19 mouse cellular contexts compared by ENCODE assay signal in the genomic region with DNA sequence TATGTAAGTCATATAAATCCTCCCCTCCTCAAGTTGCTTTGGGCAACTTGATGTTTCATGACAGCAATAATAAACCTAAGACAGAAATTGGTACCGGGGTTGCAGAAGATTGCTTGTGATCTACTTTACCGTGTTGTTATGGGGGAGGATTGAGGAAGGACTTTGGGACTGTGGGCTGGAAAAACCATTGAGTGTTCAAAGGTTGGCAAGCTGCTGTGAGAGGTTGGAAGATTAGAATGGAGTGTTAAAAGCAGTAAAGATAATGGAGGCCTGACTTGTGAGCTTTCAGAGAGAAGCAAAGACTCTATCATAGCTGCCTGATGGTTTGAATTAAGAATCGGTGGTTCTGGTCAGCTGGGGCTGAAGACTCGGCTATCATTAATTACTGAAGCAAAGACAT. TPM values are rescaled to one million over a fixed set of nuclear protein-coding genes. Genes with fewer than 3 reads are reported as not detected.
A peak's percentile ranks its signal among the peaks of the same experiment; 100 is the strongest.
DNase-seq lines count a peak whose midpoint lies in the region; ATAC-seq and TF ChIP-seq lines count a peak whose summit lies in the region.
"Had no signal": no experiment of that assay in that cellular context is flagged by ENCODE, and none has a peak within 500 bp of the region (broad histone marks: within the 10 kb centered on the region; RNA-seq: fewer than 3 reads in every experiment).

No protein-coding gene starts in this region.

- TF ChIP-seq CTCF in small intestine, adult 2 months (IDR thresholded peaks at IDR 0.05; ENCODE audit: extremely low read depth, insufficient read length, insufficient replicate concordance, low read depth, low read length): no peak

- H3K9ac ChIP-seq in intestine, embryonic 15.5 days: no peak overlapping the region
- H3K9ac ChIP-seq in intestine, embryonic 16.5 days (ENCODE audit: low read depth, low read length): no peak overlapping the region
- H3K9ac ChIP-seq: embryonic facial prominence, embryonic 12.5 days; forebrain, embryonic 13.5 days; forebrain, embryonic 15.5 days; forebrain, postnatal 0 days had no signal

- no peaks in the 10 kb centered on the region for H3K9me3 ChIP-seq in intestine, embryonic 15.5 days
- no peaks in the 10 kb centered on the region for H3K9me3 ChIP-seq in intestine, embryonic 16.5 days (ENCODE audit: control insufficient read depth, low read length)
- H3K9me3 ChIP-seq: embryonic facial prominence, embryonic 10.5 days; embryonic facial prominence, embryonic 12.5 days; forebrain, embryonic 13.5 days; forebrain, embryonic 15.5 days had no signal

- no peaks in the 10 kb centered on the region for H3K36me3 ChIP-seq in intestine, embryonic 15.5 days
- no peaks in the 10 kb centered on the region for H3K36me3 ChIP-seq in intestine, embryonic 16.5 days (ENCODE audit: control insufficient read depth, insufficient read depth, low read length)
- H3K36me3 ChIP-seq in small intestine, adult 2 months (ENCODE audit: control insufficient read depth, insufficient read depth, low read length): peaks cover 2% of the 10 kb centered on the region; the same call in 1 of the 2 replicates
- H3K36me3 ChIP-seq: embryonic facial prominence, embryonic 10.5 days; embryonic facial prominence, embryonic 12.5 days; forebrain, embryonic 15.5 days had no signal

- H3K4me3 ChIP-seq in intestine, embryonic 15.5 days (replicated peaks): no peak overlapping the region
- no peak overlapping the region for H3K4me3 ChIP-seq in intestine, embryonic 16.5 days (ENCODE audit: low read length)
- no peak overlapping the region for H3K4me3 ChIP-seq in small intestine, adult 2 months (ENCODE audit: low read depth, low read length)
- H3K4me3 ChIP-seq: embryonic facial prominence, embryonic 10.5 days; embryonic facial prominence, embryonic 12.5 days; forebrain, embryonic 13.5 days; forebrain, embryonic 15.5 days had no signal

- no peak for DNase-seq in thymus, adult 18-20 months
- no peak for DNase-seq in cerebellum, adult 8-10 months
- DNase-seq: adrenal gland, adult 2 months; adrenal gland, postnatal 10 days; adrenal gland, postnatal 25 days; cerebellum, adult 11 months; cerebellum, adult 18-20 months; cerebellum, adult 9-10 months; cerebellum, postnatal 10 days; cerebellum, postnatal 25 days; forebrain, postnatal 0 days had no signal

- H3K4me1 ChIP-seq in intestine, embryonic 15.5 days (replicated peaks): no peaks in the 10 kb centered on the region; the same call in 1 of the 2 replicates
- H3K4me1 ChIP-seq in intestine, embryonic 16.5 days (ENCODE audit: control insufficient read depth, insufficient read depth, low read length): peaks cover 7% of the 10 kb centered on the region; the same call in 1 of the 2 replicates
- peaks cover 22% of the 10 kb centered on the region for H3K4me1 ChIP-seq in small intestine, adult 2 months (ENCODE audit: control insufficient read depth, insufficient read depth, insufficient read length, low read length)

- H3K27ac ChIP-seq in intestine, embryonic 15.5 days: peak overlapping the region; percentile 29; the same call in 1 of the 2 replicates
- peak overlapping the region; percentile 79 for H3K27ac ChIP-seq in intestine, embryonic 16.5 days (ENCODE audit: low read length)
- H3K27ac ChIP-seq in small intestine, adult 2 months (ENCODE audit: insufficient read depth, low read depth, low read length): peak overlapping the region; percentile 98
- H3K27ac ChIP-seq: embryonic facial prominence, embryonic 10.5 days; embryonic facial prominence, embryonic 12.5 days; forebrain, embryonic 13.5 days; forebrain, embryonic 15.5 days had no signal

- TF ChIP-seq POLR2A in small intestine, adult 2 months (IDR thresholded peaks at IDR 0.05; ENCODE audit: low read depth, low read length): no peak

- WGBS in intestine, embryonic 15.5 days: 70% methylated on average over 4 of the region's 4 CpGs
- whole genome bisulfite sequencing in intestine, embryonic 16.5 days: 66% methylated on average over 4 of the region's 4 CpGs
- WGBS in small intestine, adult 2 months: 29% methylated on average over 4 of the region's 4 CpGs

- H3K4me2 ChIP-seq in intestine, embryonic 15.5 days (replicated peaks): no peak overlapping the region
- peak overlapping the region; percentile 26; the same call in 1 of the 2 replicates for H3K4me2 ChIP-seq in intestine, embryonic 16.5 days (ENCODE audit: low read depth, low read length)
- H3K4me2 ChIP-seq: embryonic facial prominence, embryonic 12.5 days; forebrain, embryonic 13.5 days; forebrain, embryonic 15.5 days had no signal

- H3K27me3 ChIP-seq in intestine, embryonic 15.5 days (replicated peaks): no peaks in the 10 kb centered on the region
- no peaks in the 10 kb centered on the region for H3K27me3 ChIP-seq in intestine, embryonic 16.5 days (replicated peaks; ENCODE audit: control insufficient read depth, insufficient read depth, low read length)
- no peaks in the 10 kb centered on the region for H3K27me3 ChIP-seq in small intestine, adult 2 months (ENCODE audit: control insufficient read depth, insufficient read depth, low read length)
- H3K27me3 ChIP-seq: embryonic facial prominence, embryonic 12.5 days; forebrain, embryonic 15.5 days had no signal

- peak; percentile 32; the same call in 1 of the 2 replicates for ATAC-seq in intestine, embryonic 15.5 days
- ATAC-seq in intestine, embryonic 16.5 days: peak; percentile 61
- ATAC-seq: forebrain, embryonic 13.5 days; forebrain, embryonic 15.5 days; forebrain, postnatal 0 days had no signal

RNA-seq across cellular contexts. Expression of a gene that starts 6.8 kb away (rescaled TPM):
- 15.7 and 15.9 TPM in 2 replicates for polyA plus RNA-seq in intestine, embryonic 15.5 days (2015; fragmentation: Nextera tagmentation; extraction: Ambion mirVana)
- polyA plus RNA-seq in intestine, embryonic 16.5 days (2015; fragmentation: Nextera tagmentation; extraction: Ambion mirVana): 23.2 and 24.3 TPM in 2 replicates
- polyA plus RNA-seq in small intestine, adult 2 months (2012; rRNA removed): 125 and 228 TPM in 2 replicates

RNA-seq across cellular contexts. Expression of a gene that starts 36.9 kb away (rescaled TPM):
- 589 and 626 TPM in 2 replicates for polyA plus RNA-seq in intestine, embryonic 15.5 days (2015; fragmentation: Nextera tagmentation; extraction: Ambion mirVana)
- 537 and 561 TPM in 2 replicates for polyA plus RNA-seq in intestine, embryonic 16.5 days (2015; fragmentation: Nextera tagmentation; extraction: Ambion mirVana)
- polyA plus RNA-seq in small intestine, adult 2 months (2012; rRNA removed): 30.6 and 65.0 TPM in 2 replicates

RNA-seq across cellular contexts. Expression of a gene that starts 53.2 kb away (rescaled TPM):
- polyA plus RNA-seq in intestine, embryonic 15.5 days (2015; fragmentation: Nextera tagmentation; extraction: Ambion mirVana): 2.0 TPM in 2 replicates
- polyA plus RNA-seq in intestine, embryonic 16.5 days (2015; fragmentation: Nextera tagmentation; extraction: Ambion mirVana): 1.8 and 2.0 TPM in 2 replicates
- 6.6 and 21.6 TPM in 2 replicates for polyA plus RNA-seq in small intestine, adult 2 months (2012; rRNA removed)
- polyA plus RNA-seq: C2C12 had no signal

Comparison
In these comparisons a context has a peak if more than half of its experiments do, and no peak if none do; other contexts are left out.
1. H3K27ac ChIP-seq: peak in every context shown above with its lines; median percentile 98 in small intestine, adult 2 months; 79 in intestine, embryonic 16.5 days; 29 in intestine, embryonic 15.5 days.